Mouse (Mus musculus) ovary, postnatal 10 days (tissue): ENCODE results near the gene Gm26661.

Source experiments
- DNase-seq: peaks from one replicate; pipeline ENCODE4 v3.0.0; 2022; ENCODE audit warnings: low spot score

The Gm26661 gene

GRCm38 (mm10) chr14:7821341-7821740 is 30.0 kb downstream of the Gm26661 start:
- no peak for DNase-seq

DNA sequence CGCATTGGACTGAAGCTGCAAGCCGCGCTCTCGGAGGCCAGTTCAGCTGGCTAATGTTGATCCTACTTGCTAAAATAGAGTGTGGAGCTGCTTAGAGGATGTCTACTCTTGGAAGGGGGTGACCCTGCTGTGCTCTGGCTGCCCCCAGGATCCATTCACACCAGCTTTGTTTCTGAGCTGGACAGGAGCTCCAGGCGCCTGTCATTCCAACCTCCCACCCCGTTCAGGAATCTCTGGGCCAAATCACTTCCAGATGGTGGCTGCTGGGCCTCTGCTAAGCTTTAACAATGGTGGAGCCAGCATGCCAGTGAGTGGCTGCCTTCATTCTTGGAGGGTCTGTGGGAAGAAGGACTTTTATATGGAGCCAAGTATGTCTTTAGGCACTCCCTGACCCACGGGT is 31.3 kb downstream of the Gm26661 start:
- no peak for DNase-seq

GRCm38 (mm10) chr14:7824651-7825268 is 33.4 kb downstream of the Gm26661 start:
- DNase-seq: no peak

DNA sequence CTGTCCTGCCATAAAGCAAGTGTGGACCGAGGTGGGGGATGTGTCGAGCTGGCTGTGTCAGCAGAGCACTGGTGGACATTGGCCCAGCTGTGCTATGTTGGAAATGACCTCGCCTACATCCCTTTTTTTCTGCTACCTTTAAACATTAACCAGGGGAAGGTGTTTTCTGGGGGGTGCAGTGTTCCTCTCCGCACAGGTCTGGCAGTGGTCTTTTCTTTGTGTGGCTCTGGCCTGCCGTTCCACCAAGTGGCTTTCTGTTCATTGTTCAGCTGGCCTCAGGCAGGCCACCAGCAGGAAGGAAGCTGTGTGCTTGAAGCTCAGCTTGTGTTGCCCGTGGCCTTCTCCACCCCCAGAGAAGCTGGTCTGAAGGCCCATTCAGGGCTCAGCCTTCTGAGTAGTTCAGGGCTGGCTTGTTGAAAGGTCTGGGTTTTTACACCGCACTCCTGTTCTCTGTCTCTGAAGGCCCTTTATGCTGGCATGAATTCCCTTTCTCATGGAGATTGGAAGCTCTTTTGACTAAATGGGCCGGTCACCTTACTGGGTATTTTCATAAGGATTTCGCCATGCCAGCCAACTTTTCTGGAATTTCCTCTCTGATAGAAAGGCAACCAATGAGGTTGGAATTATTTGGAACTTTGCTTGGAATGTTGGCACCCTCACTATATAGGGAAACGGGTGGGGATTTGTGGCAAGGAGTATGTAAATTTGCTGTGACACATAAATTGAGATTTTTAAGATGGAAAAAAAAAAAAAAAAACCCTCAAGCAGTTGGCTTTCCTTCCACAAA is 35.0 kb downstream of the Gm26661 start:
- no peak for DNase-seq

- DNase-seq: no peak
Observed at GRCm38 (mm10) chr14:7829181-7829580, 37.8 kb downstream of the Gm26661 start.

- no peak for DNase-seq
Observed at GRCm38 (mm10) chr14:7831770-7832439, 40.5 kb downstream of the Gm26661 start.

- no peak for DNase-seq
Observed at GRCm38 (mm10) chr14:7832440-7832783, 41.0 kb downstream of the Gm26661 start.

GRCm38 (mm10) chr14:7833458-7833857 is 42.1 kb downstream of the Gm26661 start:
- no peak for DNase-seq

GRCm38 (mm10) chr14:7838564-7839089 is 47.2 kb downstream of the Gm26661 start:
- no peak for DNase-seq

DNA sequence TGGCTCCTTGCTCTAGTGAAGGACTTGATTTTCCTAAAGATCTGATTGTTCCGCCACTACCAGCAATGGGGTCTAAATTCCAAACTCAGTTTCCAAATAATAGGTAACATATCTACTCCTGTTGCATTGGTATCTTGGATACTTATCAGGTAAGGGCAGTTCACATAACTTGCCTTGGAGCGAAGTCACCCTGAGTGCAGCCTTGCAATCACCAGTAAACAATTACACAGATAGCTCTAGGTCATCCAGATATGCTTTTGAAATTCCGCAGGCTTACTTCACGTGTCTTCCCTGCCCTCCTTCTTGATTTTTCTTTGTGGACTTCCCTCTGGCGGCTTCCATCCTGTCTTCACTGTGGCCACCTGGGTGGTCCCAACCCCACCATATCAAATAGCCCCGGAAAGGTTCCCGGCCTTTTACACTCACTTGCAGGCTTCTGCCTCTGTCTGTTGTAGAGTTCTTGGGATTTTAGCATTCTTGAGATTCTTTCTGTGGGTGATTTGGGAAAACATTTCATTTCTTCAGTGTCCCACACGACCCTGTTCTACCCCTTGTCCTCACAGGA is 48.6 kb downstream of the Gm26661 start:
- no peak for DNase-seq
